Mouse (Mus musculus): ENCODE results near the gene Sp9. TPM values are rescaled to one million over a fixed set of nuclear protein-coding genes. Genes with fewer than 3 reads are reported as not detected.
A peak's percentile ranks its signal among the peaks of the same experiment; 100 is the strongest.

The Sp9 gene
- polyA plus RNA-seq, 1 experiment from 2014 or later = not detected

DNA sequence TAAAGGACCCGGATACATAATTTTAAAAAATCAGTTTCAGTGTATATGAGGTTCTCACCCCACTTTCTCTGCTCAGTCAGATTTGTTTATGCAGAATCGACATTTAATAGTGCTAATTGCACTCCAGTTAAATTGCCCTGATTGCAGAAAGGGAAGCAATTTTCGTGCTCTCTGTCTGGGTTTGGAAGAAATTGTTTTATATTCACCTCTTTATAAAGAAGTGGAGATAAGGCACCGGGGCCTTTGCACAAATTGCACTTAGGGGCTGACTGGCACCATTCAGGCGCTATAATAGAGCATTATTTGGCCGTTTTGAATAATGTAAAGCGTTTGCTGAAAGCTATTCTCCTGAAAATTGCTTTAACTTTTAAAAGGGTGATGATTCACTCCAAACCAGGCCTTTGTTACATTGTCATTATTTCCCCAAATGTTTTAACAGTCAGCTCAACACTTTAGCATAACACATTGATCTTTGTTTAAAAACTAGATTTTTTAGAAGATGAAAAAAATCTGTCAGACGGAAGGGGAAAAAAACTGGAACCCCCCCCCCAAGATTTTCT is 2.8 kb upstream of the Sp9 start:
- H3K36me3 ChIP-seq = no peaks in the 10 kb centered on the region
- H3K27ac ChIP-seq = no peak overlapping the region
- 8% methylated on average over 8 of the region's 8 CpGs for WGBS
- H3K4me3 ChIP-seq = no peak overlapping the region
- no peaks in the 10 kb centered on the region for H3K9me3 ChIP-seq
- DNase-seq (ENCODE audit: low spot score) = no peak
- peaks cover 62% of the 10 kb centered on the region for H3K4me1 ChIP-seq
- H3K27me3 ChIP-seq (ENCODE audit: insufficient read depth, poor library complexity, severe bottlenecking) = peaks cover 98% of the 10 kb centered on the region

DNA sequence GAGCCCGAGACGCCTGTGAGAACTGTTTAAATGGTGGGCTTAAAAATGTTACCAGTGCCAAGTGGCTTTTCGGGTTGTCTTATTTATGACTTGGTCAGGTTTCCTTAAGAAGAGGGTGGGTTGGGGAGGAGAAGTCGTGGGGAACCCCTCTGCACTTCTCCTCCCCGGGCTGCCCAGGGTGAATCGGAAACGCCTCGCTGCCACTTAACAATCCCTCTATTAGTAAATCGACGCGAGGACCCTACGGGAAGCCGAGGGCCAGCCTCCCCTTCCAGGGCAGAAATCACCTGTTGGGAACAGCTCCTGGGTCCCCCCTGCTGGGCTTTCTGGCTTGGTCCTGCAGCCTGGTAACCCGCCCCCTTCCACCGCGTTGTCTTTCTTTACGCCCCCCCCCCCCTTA is 2.1 kb upstream of the Sp9 start:
- peak overlapping the region; percentile 32 for H3K4me3 ChIP-seq
- H3K4me1 ChIP-seq = peaks cover 62% of the 10 kb centered on the region
- no peaks in the 10 kb centered on the region for H3K36me3 ChIP-seq
- H3K27ac ChIP-seq = no peak overlapping the region
- WGBS = under 1% methylated on average over 17 of the region's 17 CpGs
- H3K9me3 ChIP-seq = no peaks in the 10 kb centered on the region
- no peak for DNase-seq (ENCODE audit: low spot score)
- peaks cover 98% of the 10 kb centered on the region for H3K27me3 ChIP-seq (ENCODE audit: insufficient read depth, poor library complexity, severe bottlenecking)

DNA sequence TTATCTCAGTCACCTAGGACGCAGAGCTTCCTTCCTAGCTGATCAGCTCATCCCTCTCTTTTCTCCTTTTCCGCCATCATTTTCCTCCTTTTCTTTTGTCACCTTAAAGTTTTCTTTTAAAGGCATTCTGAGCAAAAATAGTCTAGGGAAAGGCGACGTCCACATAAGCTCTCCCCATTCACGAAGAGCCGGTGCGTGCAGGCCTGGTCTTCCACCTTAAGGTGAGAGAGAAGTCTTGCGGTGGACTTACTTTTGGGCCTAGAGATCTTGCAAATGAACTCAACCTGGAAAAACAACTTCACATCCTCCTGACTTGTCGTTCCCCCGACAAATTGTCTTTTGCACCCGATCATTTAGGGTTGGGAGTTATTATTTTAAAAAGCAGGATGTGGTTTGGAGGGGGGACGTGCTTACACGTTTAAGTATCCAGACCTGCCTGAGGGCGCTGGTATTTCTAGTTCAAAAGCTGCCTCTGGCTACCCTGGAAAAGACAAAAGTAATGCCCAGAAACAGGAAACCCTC is 1.6 kb upstream of the Sp9 start:
- DNase-seq (ENCODE audit: low spot score) = no peak
- 1% methylated on average over 14 of the region's 14 CpGs for WGBS
- peak overlapping the region; percentile 62 for H3K4me3 ChIP-seq
- H3K36me3 ChIP-seq = no peaks in the 10 kb centered on the region
- H3K27ac ChIP-seq = no peak overlapping the region
- no peaks in the 10 kb centered on the region for H3K9me3 ChIP-seq
- H3K27me3 ChIP-seq (ENCODE audit: insufficient read depth, poor library complexity, severe bottlenecking) = peaks cover 95% of the 10 kb centered on the region
- peaks cover 58% of the 10 kb centered on the region for H3K4me1 ChIP-seq

DNA sequence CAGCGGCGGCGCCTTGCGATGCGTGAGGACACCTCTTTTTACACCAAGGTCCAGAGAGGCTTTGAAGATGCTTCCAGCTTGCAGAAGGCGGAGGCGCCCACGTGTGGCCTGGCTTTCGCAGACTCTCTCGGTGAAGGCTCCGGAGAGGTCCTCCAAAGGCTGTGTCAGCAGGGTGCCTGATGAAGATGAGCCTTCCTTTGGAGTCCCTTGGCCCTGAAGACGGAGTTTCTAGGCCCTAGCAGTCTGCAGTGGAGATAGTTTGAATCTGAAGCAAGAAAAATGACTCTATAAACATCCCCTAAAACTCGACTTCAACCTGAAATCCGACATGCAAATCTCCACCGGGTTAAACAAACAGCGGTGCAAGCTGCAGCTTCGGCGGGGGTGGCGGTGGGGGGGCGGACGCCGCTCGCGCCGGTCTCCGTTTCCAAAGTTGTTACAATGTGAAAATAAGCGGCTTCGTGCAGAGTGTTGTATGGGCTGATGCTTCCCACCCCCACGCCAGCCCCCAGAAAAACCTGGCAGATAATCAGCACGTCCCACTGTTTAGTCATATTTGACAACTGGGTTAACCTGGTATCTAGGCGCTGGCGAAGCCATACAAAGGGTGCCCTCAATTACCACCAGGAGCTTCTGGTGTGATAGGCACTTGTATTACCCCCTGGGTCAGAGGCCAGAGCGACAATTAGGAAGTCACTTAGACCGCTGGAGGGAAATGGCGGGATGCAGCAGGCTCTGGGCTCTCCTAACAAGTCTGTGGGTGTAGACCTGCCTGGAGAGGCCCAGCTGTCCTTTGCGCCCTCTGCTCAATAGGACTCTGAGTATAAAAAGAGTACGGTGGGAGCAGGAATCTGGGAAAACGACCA is 899 bp upstream of the Sp9 start:
- H3K27me3 ChIP-seq (ENCODE audit: insufficient read depth, poor library complexity, severe bottlenecking) = peaks cover 90% of the 10 kb centered on the region
- H3K36me3 ChIP-seq = no peaks in the 10 kb centered on the region
- under 1% methylated on average over 38 of the region's 38 CpGs for WGBS
- H3K4me3 ChIP-seq = peak overlapping the region; percentile 62
- DNase-seq (ENCODE audit: low spot score) = peak; percentile 77
- H3K4me1 ChIP-seq = peaks cover 53% of the 10 kb centered on the region
- no peak overlapping the region for H3K27ac ChIP-seq
- H3K9me3 ChIP-seq = no peaks in the 10 kb centered on the region

DNA sequence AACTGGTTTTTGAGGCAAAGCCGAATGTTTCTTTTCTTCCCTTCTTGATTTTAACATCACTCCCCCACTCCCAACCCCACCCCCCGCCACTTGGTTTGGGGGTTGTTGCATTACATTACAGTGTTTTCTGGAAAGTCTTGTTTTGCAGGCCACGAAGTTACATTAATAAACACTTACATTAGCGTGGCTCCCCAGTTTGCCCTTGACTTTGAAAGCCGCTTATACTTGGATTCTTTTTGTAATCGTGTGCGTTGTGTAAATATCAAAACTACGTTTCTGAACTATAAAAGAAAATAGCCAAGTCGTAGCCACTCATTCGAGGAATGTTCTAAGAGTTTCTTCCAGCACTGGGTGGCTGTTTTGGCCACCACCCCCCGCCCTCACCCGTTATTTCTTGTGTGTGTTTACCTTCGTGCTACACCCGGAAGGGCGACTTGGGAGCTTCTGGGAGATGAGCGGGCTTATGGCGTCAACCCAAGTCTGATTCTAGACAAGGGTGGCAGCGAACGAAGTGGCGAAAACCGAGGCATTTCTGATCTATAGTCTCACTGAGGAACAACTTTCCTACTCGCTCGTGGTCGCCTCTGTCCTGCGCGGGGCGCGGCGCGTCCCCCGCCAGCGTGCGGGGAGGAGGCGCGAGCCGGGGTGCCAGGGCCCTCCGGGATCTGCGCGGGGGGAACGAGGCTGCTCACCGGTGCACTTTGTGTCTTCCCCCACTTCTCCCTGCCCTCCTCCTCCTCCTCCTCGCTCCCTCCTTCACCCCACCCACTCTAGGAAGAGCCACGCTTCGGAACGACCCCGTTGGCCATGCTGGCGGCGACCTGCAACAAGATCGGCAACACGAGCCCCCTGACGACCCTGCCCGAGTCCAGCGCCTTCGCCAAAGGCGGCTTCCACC is 875 bp downstream of the Sp9 start:
- Histone ChIP-seq H3K9me3 (no peaks in the 10 kb centered on the region), H3K27ac (peak overlapping the region; percentile 30; the same call in 1 of the 2 replicates), H3K4me1 (peaks cover 56% of the 10 kb centered on the region), H3K27me3 (ENCODE audit: insufficient read depth, poor library complexity, severe bottlenecking) (peaks cover 88% of the 10 kb centered on the region), H3K4me3 (peak overlapping the region; percentile 62), H3K36me3 (no peaks in the 10 kb centered on the region)
- WGBS = 1% methylated on average over 55 of the region's 55 CpGs
- DNase-seq (ENCODE audit: low spot score) = peak; percentile 77

DNA sequence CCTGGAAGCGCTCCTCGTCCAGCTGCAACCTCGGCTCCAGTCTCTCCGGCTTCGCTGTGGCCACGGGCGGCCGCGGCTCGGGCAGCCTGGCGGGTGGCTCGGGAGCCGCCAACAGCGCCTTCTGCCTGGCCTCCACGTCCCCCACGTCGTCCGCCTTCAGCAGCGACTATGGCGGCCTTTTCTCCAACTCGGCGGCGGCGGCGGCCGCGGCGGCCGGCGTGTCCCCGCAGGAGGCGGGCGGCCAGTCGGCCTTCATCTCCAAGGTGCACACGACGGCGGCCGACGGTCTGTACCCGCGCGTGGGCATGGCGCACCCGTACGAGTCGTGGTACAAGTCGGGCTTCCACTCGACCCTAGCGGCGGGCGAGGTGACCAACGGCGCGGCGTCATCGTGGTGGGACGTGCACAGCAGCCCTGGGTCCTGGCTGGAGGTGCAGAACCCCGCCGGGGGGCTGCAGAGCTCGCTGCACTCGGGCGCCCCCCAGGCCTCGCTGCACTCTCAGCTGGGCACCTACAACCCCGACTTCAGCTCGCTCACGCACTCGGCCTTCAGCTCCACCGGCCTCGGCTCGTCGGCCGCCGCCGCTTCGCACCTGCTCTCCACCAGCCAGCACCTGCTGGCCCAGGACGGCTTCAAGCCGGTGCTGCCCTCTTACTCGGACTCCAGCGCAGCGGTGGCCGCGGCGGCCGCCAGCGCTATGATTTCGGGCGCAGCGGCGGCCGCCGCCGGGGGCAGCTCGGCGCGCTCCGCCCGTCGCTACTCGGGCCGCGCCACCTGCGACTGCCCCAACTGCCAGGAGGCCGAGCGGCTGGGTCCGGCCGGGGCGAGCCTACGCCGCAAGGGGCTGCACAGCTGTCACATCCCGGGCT is 1.8 kb downstream of the Sp9 start:
- under 1% methylated on average over 110 of the region's 110 CpGs for WGBS
- H3K9me3 ChIP-seq = no peaks in the 10 kb centered on the region
- peak overlapping the region; percentile 62 for H3K4me3 ChIP-seq
- peaks cover 59% of the 10 kb centered on the region for H3K4me1 ChIP-seq
- H3K27ac ChIP-seq = peak overlapping the region; percentile 30; the same call in 1 of the 2 replicates
- peaks cover 87% of the 10 kb centered on the region for H3K27me3 ChIP-seq (ENCODE audit: insufficient read depth, poor library complexity, severe bottlenecking)
- DNase-seq (ENCODE audit: low spot score) = peak; percentile 79
- no peaks in the 10 kb centered on the region for H3K36me3 ChIP-seq

DNA sequence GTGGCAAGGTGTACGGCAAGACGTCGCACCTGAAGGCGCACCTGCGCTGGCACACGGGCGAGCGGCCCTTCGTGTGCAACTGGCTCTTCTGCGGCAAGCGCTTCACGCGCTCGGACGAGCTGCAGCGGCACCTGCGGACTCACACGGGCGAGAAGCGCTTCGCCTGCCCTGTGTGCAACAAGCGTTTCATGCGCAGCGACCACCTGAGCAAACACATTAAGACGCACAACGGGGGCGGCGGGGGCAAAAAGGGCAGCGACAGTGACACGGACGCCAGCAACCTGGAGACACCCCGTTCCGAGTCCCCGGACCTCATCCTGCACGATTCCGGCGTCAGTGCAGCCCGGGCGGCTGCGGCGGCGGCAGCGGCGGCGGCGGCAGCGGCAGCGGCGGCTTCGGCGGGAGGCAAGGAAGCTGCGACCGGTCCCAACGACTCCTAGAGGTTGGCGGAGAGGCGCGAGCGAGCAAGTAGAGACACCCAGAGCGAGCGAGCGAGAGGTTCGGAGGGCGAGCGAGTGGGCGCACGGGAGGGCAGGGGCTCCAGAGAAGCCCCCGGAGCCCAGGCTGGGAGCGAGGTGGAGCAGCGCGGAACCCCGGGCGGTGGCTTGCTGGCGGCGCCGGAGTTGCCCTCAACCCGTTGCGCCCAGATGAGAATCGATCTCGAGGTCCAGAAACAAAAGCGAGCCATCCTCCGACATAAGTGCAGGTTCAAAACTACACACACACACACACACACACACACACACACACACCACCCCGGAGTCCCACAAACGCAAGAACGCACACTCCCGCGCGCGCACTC is 2.6 kb downstream of the Sp9 start:
- Histone ChIP-seq H3K4me3 (peak overlapping the region; percentile 62), H3K27me3 (ENCODE audit: insufficient read depth, poor library complexity, severe bottlenecking) (peaks cover 86% of the 10 kb centered on the region), H3K27ac (no peak overlapping the region; the same call in 1 of the 2 replicates), H3K9me3 (no peaks in the 10 kb centered on the region), H3K4me1 (peaks cover 65% of the 10 kb centered on the region), H3K36me3 (no peaks in the 10 kb centered on the region)
- peak; percentile 81 for DNase-seq (ENCODE audit: low spot score)
- under 1% methylated on average over 88 of the region's 88 CpGs for WGBS

DNA sequence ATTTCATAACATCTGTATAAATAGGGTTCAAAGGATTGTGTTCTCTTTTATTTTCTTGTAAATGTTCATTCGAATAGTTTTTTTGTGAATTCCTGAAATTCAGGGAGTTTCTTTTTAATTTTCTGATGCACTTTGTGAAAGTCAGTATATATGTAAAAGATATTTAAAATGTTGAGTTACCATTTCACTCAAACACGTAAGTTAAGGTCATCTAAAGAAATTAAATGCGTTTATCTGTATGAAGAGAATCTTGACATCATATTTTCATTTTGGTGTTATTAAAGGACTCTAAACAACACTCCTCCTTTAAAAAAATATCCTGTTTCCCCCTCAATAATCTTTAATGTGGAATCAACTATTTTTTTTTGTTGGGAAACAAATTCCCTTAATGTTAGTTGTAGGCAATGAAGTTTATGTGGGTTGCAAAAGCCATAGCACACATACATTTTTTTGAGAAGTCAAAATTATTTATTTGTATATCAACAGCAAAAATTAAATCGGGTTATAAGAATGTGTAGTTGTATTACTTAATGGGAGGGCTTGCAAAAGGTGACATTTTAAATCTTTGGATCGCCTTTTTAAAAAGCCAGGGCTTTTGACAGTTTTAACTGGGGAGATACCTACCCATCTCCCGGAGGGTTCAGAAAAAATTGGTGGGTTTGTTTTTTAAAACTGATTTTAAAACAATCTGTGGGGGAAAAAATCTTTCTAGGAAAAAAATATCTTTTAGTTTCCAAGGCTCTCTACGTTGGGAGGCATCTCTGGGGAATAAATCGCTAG is 3.7 kb downstream of the Sp9 start:
- no peaks in the 10 kb centered on the region for H3K9me3 ChIP-seq
- no peaks in the 10 kb centered on the region for H3K36me3 ChIP-seq
- H3K27ac ChIP-seq = no peak overlapping the region
- no peak overlapping the region for H3K4me3 ChIP-seq
- H3K27me3 ChIP-seq (ENCODE audit: insufficient read depth, poor library complexity, severe bottlenecking) = peaks cover 86% of the 10 kb centered on the region
- H3K4me1 ChIP-seq = peaks cover 60% of the 10 kb centered on the region
- DNase-seq (ENCODE audit: low spot score) = no peak
- whole genome bisulfite sequencing = 11% methylated on average over 8 of the region's 8 CpGs

DNA sequence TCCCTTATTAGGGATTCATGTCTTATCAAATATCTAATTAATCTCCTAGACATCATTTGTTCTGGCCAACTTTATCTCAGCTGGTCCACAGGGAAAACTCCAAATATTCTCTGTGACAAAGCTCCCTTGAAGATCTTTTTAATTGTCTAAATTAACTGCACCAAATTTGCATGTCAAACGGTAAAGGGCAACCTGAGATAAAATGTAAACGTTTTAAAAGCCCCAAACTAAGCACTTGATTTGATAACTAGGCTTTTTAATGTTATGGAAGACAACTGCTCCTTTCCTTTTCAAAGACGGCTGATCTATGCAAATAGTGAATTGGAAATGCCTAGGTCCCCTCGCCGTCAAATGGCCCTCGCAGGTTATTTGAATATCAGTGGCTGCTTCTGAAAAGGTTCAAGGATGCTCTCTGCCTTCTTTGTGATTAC is 4.4 kb downstream of the Sp9 start:
- H3K36me3 ChIP-seq = no peaks in the 10 kb centered on the region
- under 1% methylated on average over 6 of the region's 6 CpGs for WGBS
- H3K27ac ChIP-seq = no peak overlapping the region
- no peak overlapping the region for H3K4me3 ChIP-seq
- no peaks in the 10 kb centered on the region for H3K9me3 ChIP-seq
- no peak for DNase-seq (ENCODE audit: low spot score)
- H3K27me3 ChIP-seq (ENCODE audit: insufficient read depth, poor library complexity, severe bottlenecking) = peaks cover 86% of the 10 kb centered on the region
- peaks cover 60% of the 10 kb centered on the region for H3K4me1 ChIP-seq

DNA sequence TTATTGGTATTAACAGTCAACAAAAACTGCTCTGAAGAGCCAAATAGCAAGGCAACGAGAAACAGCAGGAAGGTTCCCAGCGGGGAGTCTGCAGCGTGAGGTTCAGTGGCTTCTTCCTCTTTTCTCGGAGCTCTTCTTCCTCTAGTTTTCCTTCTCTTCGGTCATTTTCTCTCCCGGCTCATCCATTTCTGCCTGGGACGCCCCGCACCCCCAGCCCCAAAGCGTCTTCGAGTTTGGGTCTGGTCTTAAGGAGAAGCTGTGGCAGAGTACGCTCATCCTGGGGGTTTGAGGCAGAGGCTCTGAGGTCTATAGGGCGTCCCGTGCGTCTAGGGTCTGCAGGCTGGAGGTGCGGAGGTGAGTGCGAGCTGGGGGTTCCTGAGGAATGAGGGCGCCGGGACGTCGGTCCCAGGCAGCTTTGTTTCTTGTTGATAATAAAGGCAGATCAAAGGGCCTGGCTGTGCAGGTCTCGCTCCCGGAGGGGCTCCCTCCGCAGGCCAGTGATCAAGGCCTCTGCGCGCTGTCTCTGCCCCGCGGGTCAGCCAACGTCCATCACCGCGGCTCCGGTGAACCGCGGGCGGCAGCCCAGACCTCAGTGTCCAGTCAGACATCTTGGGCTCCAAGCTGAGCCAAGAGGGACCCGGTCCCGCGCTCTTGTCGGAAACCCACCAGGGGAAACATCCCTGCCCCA is 5.4 kb downstream of the Sp9 start:
- peak; percentile 77 for DNase-seq (ENCODE audit: low spot score)
- H3K4me3 ChIP-seq = peak overlapping the region; percentile 47
- no peak overlapping the region for H3K27ac ChIP-seq
- WGBS = under 1% methylated on average over 38 of the region's 38 CpGs
- peaks cover 87% of the 10 kb centered on the region for H3K27me3 ChIP-seq (ENCODE audit: insufficient read depth, poor library complexity, severe bottlenecking)
- H3K9me3 ChIP-seq = no peaks in the 10 kb centered on the region
- H3K4me1 ChIP-seq = peaks cover 52% of the 10 kb centered on the region
- H3K36me3 ChIP-seq = no peaks in the 10 kb centered on the region

Data from heart, embryonic 10.5 days (tissue).